Mouse (Mus musculus) limb, embryonic 12.5 days (tissue): ENCODE measurements at regions not wholly inside any gene's neighbourhood (a gene's known extent, or its start where the extent isn't known, plus 50 kb on each side); places are given as distances from the start of the nearest gene placed in this dataset.

ENCODE experiments used
- ATAC-seq: fragments of 200-750 bp; cut with Nextera tagmentation; 2 replicates; pipeline ENCODE4 v1.8.0; 2017; ENCODE audit warnings: low read depth, moderate TSS enrichment; ENCODE audit not compliant: insufficient number of reproducible peaks, insufficient read depth, low FRiP score, low TSS enrichment
- H3K27ac ChIP-seq: fragments of 300-500 bp; sonication (generic); 2 replicates; pipeline ENCODE4 v1.5.1; 2016; ENCODE audit warnings: mild to moderate bottlenecking, moderate library complexity
- H3K27me3 ChIP-seq: fragments of 300-500 bp; sonication (generic); 2 replicates; pipeline ENCODE4 v1.6.1; 2016; ENCODE audit warnings: mild to moderate bottlenecking, moderate library complexity
- H3K36me3 ChIP-seq: fragments of 300-500 bp; sonication (generic); 2 replicates; pipeline ENCODE4 v1.6.1; 2016; ENCODE audit warnings: mild to moderate bottlenecking, moderate library complexity
- H3K4me1 ChIP-seq: fragments of 300-500 bp; sonication (generic); replicated peaks from 2 replicates; pipeline ENCODE4 v1.6.1; 2016
- H3K4me2 ChIP-seq: fragments of 300-500 bp; sonication (generic); 2 replicates; pipeline ENCODE4 v1.6.1; 2016; ENCODE audit warnings: mild to moderate bottlenecking, moderate library complexity
- H3K4me3 ChIP-seq: fragments of 300-500 bp; sonication (generic); replicated peaks from 2 replicates; pipeline ENCODE4 v1.5.1; 2016; ENCODE audit warnings: mild to moderate bottlenecking
- H3K9ac ChIP-seq: fragments of 300-500 bp; sonication (generic); replicated peaks from 2 replicates; pipeline ENCODE4 v1.6.1; 2016; ENCODE audit warnings: mild to moderate bottlenecking, moderate library complexity
- H3K9me3 ChIP-seq: fragments of 300-500 bp; sonication (generic); 2 replicates; pipeline ENCODE4 v1.6.1; 2016; ENCODE audit warnings: mild to moderate bottlenecking, moderate library complexity
- WGBS: fragments of 180-500 bp; shearing (Covaris S2); methylation state at CpG from one replicate; pipeline ENCODE4 v1.1.7; 2016; 5-methylcytosine and 5-hydroxymethylcytosine counted together

DNA sequence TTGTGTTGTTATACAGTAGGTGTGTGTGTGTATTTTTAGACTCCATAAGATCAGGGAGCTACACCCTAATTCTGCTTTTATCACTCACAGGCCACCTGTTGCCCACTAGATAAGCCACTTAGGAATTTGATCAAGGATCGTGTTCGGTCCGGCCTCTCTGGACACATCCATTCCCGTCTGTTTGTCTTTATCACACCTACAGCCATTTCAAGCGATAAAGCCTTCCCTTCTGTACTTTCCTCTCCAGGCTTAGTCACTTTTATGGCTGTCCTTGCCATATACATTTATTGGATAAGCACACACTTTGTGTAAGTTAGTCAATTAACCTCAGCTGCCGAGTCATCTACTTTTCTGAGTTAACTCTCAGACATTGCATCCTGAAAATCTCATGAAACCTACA is 423.0 kb downstream of the Efnb2 start:
- no peak overlapping the region for H3K9ac ChIP-seq
- WGBS = 50% methylated on average over 6 of the region's 6 CpGs
- no peak overlapping the region for H3K4me2 ChIP-seq
- H3K27me3 ChIP-seq = no peaks in the 10 kb centered on the region
- no peak for ATAC-seq
- H3K27ac ChIP-seq = no peak overlapping the region
- peaks cover 25% of the 10 kb centered on the region for H3K4me1 ChIP-seq
- H3K36me3 ChIP-seq = no peaks in the 10 kb centered on the region
- H3K9me3 ChIP-seq = no peaks in the 10 kb centered on the region
- H3K4me3 ChIP-seq = no peak overlapping the region

DNA sequence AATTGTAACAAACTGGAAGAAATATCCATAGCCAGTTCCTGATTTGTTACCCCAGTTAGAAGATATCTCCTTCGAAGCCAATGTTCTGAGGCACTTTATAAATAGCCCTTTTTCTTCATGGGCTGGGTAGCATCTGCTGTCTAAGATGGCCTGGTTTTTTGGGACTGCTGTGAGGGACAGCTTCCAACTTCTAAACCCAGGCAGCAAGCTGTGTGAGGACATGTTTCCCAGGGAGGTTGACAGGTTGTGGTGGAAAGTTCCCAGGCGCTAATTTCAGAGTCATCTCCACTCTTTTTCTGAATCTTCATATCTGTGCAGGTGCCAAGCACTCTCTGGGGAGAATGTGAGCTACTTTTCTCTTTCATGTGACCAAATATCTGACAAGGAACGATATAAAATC is 427.4 kb downstream of the Efnb2 start:
- ATAC-seq = no peak
- WGBS = 89% methylated on average over 3 of the region's 3 CpGs
- no peaks in the 10 kb centered on the region for H3K9me3 ChIP-seq

DNA sequence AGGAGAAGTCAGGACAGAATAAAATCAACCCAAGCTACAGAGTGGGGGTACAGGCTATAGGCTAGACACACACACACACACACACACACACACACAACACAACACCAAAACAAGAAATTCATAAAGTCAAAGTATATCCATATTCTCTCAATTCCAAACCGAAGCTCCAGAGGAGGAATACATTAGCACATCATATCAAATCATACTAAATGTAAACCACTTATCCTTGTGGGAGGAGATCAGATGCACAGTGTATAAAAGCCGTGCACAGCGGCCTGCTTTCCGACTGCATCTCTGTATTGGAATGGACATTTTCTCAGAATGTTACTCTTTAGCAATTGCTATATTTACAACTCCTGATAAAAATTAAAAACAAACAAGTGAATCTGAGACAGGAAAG is 427.9 kb downstream of the Efnb2 start:
- Histone ChIP-seq H3K27me3 (no peaks in the 10 kb centered on the region), H3K4me2 (no peak overlapping the region), H3K4me1 (no peaks in the 10 kb centered on the region), H3K4me3 (no peak overlapping the region), H3K9ac (no peak overlapping the region), H3K27ac (no peak overlapping the region), H3K9me3 (no peaks in the 10 kb centered on the region), H3K36me3 (no peaks in the 10 kb centered on the region)
- WGBS = 90% methylated on average over 4 of the region's 4 CpGs
- ATAC-seq = no peak

More for the DNA sequence above, 427.4 kb downstream of the Efnb2 start:
- Histone ChIP-seq H3K4me2 (no peak overlapping the region), H3K4me1 (no peaks in the 10 kb centered on the region), H3K27me3 (no peaks in the 10 kb centered on the region), H3K36me3 (no peaks in the 10 kb centered on the region), H3K9ac (no peak overlapping the region), H3K27ac (no peak overlapping the region), H3K4me3 (no peak overlapping the region)

DNA sequence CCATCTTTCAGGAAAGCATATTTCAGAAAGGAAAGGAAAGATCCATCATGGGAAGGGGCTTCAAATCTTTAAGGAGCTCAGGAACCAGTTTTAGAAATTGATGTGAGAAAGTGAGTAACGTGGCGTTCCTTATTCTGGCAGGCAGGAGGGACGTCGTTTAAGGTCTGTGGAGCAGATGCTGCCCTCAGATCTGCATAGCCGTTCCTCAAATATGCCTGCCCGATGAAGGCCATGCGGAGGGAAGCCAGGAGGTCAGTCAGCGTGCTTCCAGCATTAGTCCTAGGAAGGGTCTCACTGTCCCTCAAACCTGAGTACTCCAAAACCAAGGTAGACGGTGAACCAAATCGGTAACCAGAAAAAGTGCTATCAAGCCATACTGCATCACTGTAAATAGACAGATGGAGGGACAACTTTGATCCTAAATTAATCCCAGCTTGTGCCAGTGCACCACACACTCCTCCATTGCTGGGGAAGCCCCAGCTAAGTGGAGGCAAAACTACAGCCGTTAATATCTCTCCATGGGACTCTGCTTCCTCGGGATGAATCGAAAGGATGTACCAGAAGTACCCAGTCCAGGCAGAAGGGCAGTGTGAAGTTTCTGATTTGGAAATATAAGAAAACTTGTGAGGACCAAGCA is 428.9 kb downstream of the Efnb2 start:
- H3K9me3 ChIP-seq = no peaks in the 10 kb centered on the region
- no peaks in the 10 kb centered on the region for H3K27me3 ChIP-seq
- H3K27ac ChIP-seq = no peak overlapping the region
- 37% methylated on average over 13 of the region's 13 CpGs for WGBS
- no peak overlapping the region for H3K4me3 ChIP-seq
- no peak overlapping the region for H3K9ac ChIP-seq
- no peak for ATAC-seq
- no peak overlapping the region for H3K4me2 ChIP-seq
- H3K4me1 ChIP-seq = no peaks in the 10 kb centered on the region
- no peaks in the 10 kb centered on the region for H3K36me3 ChIP-seq

DNA sequence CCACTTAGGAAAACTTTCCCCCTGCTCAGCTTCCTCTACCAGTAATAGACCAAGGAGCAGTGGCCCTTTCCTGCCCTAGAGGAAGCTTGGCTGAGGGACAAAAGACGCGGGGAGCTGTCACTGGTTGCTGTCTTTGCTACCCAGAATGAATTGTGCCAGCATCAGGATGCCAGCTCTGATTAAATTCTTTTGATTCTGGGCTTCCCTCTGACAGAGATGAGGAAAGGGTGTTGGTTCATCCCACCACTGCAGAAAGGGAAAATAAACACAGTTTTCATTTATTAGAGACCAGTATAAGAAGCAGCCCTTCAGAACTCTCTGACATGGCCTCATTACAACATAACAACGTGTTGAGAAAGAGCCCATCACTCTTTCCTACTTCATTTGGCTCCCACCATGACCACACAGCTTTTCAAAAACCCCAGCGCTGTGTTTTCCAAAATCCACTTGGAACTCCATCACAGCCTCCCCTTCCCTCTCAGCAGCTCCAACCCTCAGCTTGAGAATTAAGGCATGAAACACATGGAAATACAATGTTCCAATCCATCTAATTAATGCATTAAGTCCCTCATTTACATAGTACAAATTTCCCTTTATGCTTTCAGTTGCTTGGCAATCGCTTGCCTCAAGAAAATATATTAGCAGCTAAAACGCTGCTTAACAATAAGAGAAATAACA is 429.6 kb downstream of the Efnb2 start:
- Histone ChIP-seq H3K9me3 (no peaks in the 10 kb centered on the region), H3K4me3 (no peak overlapping the region), H3K9ac (no peak overlapping the region), H3K4me1 (no peaks in the 10 kb centered on the region), H3K27ac (no peak overlapping the region), H3K4me2 (no peak overlapping the region), H3K27me3 (no peaks in the 10 kb centered on the region), H3K36me3 (no peaks in the 10 kb centered on the region)
- ATAC-seq = no peak
- 74% methylated on average over 6 of the region's 6 CpGs for WGBS

DNA sequence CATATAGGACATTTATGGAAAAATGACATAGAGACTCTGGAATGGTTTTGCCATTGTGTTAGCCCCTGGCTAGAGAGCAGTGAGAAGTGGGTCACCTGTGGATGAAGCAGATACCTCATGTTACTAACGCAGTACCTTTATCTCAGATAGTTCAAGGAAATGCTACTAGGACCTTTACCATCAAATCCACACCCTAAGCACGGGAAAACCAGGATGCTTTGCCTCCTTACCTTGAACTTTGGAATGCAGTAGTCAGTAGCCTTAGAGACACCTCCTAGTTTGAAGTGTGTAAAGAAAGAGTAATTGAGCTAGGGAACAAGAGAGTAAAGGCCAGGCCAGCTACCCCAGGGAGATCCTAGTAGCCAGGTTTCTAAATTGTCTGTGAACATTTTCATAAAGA is 435.0 kb downstream of the Efnb2 start:
- Histone ChIP-seq H3K27ac (no peak overlapping the region), H3K9me3 (no peaks in the 10 kb centered on the region), H3K36me3 (no peaks in the 10 kb centered on the region), H3K4me3 (no peak overlapping the region), H3K27me3 (no peaks in the 10 kb centered on the region), H3K4me2 (no peak overlapping the region), H3K9ac (no peak overlapping the region), H3K4me1 (no peaks in the 10 kb centered on the region)
- no peak for ATAC-seq
- WGBS = 84% methylated on average over 2 of the region's 2 CpGs

DNA sequence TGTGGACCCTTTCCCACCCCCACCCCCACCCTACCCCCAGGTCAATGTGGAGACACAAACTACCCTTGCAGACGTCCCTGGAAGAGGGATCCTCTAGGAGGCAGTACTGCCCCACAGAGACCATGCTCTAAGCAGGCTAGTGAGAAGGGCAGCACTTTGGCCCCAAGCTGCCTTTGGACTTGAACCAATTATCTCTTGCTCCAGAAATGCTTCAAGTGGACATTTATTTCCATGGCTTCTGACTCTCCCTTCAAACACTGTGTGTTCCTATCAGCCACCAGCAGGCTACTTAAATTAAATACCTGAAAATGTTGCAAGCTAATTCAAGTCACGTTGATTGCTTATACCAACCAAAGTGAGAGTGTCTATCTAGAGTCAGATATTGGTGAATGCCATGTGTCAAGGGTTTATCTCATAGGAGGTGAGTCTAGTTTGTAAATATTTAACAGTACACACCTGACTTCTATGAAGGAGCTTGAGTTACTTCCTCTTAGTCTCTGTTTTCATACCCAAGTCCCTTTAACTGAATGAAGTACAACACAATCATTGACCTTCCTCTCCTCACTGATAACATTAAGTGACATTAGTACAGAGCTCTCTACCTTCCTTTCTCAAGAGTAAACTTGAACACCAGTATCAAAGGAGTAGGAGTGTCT is 435.7 kb downstream of the Efnb2 start:
- no peaks in the 10 kb centered on the region for H3K9me3 ChIP-seq
- no peaks in the 10 kb centered on the region for H3K27me3 ChIP-seq
- 62% methylated on average over 2 of the region's 2 CpGs for WGBS
- H3K4me3 ChIP-seq = no peak overlapping the region
- 0 out of 2 replicates have a peak, but pooled peaks cover under 1% of the 10 kb centered on the region for H3K4me1 ChIP-seq
- no peak overlapping the region for H3K27ac ChIP-seq
- no peak overlapping the region for H3K4me2 ChIP-seq
- no peak for ATAC-seq
- no peak overlapping the region for H3K9ac ChIP-seq
- H3K36me3 ChIP-seq = no peaks in the 10 kb centered on the region

DNA sequence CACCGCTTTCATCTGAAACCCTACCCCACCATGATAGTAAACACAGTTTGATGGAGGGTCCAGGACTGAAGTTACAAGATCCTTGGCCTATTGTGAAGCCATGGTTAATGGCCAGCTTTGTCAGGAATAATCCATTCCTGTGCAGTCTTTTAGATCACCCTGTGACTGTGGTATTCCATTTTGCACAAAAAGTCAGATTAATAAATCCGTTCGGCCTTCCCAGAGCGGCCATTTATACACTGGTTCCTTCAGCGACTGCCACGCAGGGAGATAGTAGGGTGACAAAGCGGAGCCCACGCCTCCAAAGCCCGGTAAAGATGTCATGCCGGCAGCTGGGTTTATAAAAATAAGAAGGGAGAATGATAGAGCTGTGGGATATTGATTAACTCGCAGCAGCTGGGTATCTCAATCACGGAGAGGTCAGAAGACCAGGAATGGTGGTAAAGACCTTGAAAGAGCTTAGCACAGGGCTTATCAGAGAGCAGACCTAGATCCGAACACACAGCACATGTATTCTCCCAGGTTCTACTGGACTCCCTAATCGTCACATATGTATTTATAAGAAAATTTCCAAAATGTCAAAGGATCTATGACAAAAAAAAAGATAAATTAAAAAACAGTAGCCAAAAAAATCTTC is 440.5 kb downstream of the Efnb2 start:
- H3K36me3 ChIP-seq = no peaks in the 10 kb centered on the region
- H3K4me3 ChIP-seq = no peak overlapping the region
- H3K4me2 ChIP-seq = no peak overlapping the region
- no peak for ATAC-seq
- H3K27ac ChIP-seq = no peak overlapping the region
- H3K9ac ChIP-seq = no peak overlapping the region
- WGBS = 84% methylated on average over 14 of the region's 14 CpGs
- peaks cover 12% of the 10 kb centered on the region; the same call in 1 of the 2 replicates for H3K4me1 ChIP-seq
- H3K27me3 ChIP-seq = no peaks in the 10 kb centered on the region
- H3K9me3 ChIP-seq = no peaks in the 10 kb centered on the region

DNA sequence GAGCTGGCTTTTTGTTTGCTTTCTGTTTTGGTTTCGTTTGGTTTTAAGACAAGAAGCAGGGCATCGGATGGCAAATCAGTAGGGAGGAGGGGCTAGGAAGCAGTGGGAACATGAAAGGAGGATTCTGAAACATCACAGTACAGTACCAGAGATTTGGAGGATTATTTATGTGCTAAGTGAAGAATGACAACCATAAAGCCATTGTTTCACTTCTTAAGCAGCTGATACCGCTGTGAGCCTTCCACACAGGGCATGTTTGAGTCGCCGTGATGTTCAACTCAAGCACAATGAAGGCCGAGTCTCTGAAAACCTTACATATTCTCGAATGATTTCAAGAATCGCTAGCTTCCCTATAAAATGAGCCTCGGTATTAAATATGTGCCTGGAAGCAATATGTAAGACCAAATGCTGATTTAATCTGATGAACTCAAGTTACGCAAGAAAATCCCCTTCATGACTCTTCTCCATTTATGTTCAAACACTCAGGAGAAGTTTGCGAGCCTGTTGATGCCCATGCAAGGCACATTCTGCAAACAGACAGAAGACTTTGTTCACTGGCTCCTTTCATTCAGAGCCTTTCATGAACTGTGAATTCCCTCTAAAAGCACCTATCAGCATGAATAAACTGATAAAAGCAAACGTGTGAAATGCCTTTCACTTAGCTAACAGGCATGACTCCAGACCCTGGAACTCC is 441.2 kb downstream of the Efnb2 start:
- Histone ChIP-seq H3K4me2 (no peak overlapping the region), H3K27me3 (no peaks in the 10 kb centered on the region), H3K9ac (no peak overlapping the region), H3K4me3 (no peak overlapping the region), H3K4me1 (peaks cover 12% of the 10 kb centered on the region; the same call in 1 of the 2 replicates), H3K36me3 (no peaks in the 10 kb centered on the region), H3K27ac (no peak overlapping the region), H3K9me3 (no peaks in the 10 kb centered on the region)
- 69% methylated on average over 12 of the region's 12 CpGs for WGBS
- no peak for ATAC-seq

DNA sequence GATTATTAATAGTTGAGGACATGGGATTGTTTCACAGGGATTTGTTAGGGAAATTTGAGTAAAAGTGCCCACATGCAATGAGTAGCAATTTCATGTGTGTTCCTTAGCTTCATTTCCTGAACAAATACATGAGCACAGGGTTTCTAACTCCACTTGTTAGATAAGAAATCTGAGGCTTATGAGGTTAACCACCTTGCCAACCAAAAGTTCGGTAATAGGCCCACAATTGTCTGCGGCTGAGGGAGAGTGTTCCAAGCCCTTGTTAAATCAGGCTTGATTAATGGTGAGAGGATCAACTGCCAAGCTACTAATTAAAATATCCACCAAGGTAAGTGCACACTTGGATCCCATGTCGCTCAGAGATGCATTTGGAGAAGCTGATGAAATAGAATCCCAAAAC is 468.0 kb downstream of the Efnb2 start:
- 68% methylated on average over 3 of the region's 3 CpGs for WGBS
- no peak overlapping the region for H3K27ac ChIP-seq
- H3K9me3 ChIP-seq = no peaks in the 10 kb centered on the region
- H3K36me3 ChIP-seq = no peaks in the 10 kb centered on the region
- no peaks in the 10 kb centered on the region for H3K4me1 ChIP-seq
- no peak overlapping the region for H3K9ac ChIP-seq
- no peak overlapping the region for H3K4me3 ChIP-seq
- H3K27me3 ChIP-seq = no peaks in the 10 kb centered on the region
- no peak for ATAC-seq
- H3K4me2 ChIP-seq = no peak overlapping the region

DNA sequence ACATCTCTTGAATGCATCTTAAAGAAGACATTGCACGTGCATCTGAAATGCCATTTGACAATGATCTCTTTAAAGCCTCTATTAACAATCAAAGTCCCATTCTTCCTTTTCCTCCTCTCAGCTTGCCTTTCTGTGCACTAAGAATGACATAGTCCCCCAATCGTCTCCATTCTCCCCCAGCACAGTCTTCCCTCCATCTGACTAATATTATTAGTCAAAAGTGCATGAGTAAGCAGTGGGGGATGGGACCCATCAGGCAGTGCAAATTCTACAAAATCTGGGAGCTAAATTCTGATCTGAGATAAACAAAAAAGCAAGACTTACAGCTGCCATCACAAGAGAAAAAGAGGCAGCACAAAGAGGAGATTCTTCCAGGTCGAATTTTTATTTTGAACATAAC is 475.0 kb downstream of the Efnb2 start:
- no peak overlapping the region for H3K4me3 ChIP-seq
- 68% methylated on average over 3 of the region's 3 CpGs for WGBS
- H3K9me3 ChIP-seq = no peaks in the 10 kb centered on the region
- H3K36me3 ChIP-seq = no peaks in the 10 kb centered on the region
- no peaks in the 10 kb centered on the region for H3K27me3 ChIP-seq
- no peak for ATAC-seq
- no peaks in the 10 kb centered on the region for H3K4me1 ChIP-seq
- H3K4me2 ChIP-seq = no peak overlapping the region
- no peak overlapping the region for H3K27ac ChIP-seq
- H3K9ac ChIP-seq = no peak overlapping the region
